Mouse (Mus musculus) granulocyte monocyte progenitor cell, adult 5-6 weeks (primary cell): ENCODE results near the gene Piwil1. TPM values are rescaled to one million over a fixed set of nuclear protein-coding genes. Genes with fewer than 3 reads are reported as not detected.
"Not testable (repeated sequence)": the region's sequence is repeated elsewhere in the genome, so short reads cannot be mapped to it uniquely, and the experiment has no call there.

Source experiments
- ATAC-seq: replicated peaks from 2 replicates; pipeline ENCODE4 v1.8.0; 2016; ENCODE audit warnings: mild to moderate bottlenecking, moderate TSS enrichment, inconsistent platforms; ENCODE audit not compliant: poor library complexity, severe bottlenecking
- total RNA-seq, 2 experiments: library from RNA; stranded (forward) in 1 of 2; stranded (reverse) in 1 of 2; fragments of 200-712, 200-1000 nt in 1 of 2; fragments of >200 nt in 1 of 2; fragmentation: Nextera tagmentation in 1 of 2; gene quantifications; 2 replicates each; pipeline ENCODE4 v1.2.3; 2014 to 2017

Gene Piwil1
- total RNA-seq, 2 experiments from 2014 or later: not detected

DNA sequence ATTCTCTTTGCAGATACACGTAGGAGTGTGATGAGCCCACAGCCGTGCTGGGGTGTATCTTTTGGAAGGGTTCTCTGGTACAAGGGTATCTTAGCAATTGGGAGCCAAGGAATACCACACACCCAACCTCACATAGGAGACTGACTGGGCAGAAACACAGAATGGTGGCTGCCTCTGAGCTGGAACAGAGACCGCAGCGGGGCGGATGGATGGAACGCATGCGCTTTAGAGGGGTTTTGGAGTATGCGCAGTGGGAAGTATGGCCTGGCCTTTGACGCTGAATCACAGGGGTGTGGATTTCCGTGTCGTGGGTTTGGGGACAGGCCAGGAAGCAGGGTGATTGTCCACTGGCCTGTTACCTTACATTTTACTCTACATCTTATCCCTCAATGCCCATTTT is 4.9 kb downstream of the Piwil1 start:
- ATAC-seq: no peak

DNA sequence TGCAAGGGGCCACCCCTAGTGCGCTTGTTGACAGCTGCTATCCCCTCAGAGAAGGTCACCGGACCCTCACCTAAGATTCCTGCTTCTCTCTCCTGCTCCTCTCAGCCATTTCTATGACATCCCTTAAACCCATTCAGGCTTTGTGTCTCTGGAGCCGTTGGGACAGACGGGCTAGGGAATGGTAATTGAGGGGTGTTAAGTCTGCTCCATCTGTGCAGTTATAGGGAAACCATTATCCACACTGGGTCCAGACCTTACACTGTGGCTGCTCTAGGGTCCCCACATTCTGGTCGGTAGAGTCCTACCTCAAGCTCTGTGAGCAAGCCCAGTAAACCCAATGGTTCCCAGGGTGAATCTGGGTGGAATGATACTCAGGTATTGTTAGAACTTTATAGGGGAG is 6.6 kb downstream of the Piwil1 start:
- no peak for ATAC-seq

DNA sequence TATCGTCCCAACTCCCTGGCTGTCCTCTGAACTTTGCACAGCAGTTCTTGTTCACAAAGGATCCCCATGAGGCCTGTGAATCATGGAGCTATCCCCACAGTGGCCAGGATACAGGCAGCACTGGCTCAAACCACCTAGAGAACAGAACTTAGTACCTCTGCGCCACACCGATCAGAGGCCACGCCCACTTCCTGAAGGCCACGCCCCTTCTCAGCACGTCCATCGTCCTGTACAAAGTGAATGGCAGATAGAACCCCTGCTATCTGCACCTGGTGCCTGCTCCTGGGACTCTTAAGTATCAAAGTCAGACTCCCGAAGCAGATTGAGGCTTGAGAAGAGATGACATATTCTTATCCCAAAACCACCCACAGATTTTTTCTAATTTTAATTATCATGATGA is 8.3 kb downstream of the Piwil1 start:
- no peak for ATAC-seq

DNA sequence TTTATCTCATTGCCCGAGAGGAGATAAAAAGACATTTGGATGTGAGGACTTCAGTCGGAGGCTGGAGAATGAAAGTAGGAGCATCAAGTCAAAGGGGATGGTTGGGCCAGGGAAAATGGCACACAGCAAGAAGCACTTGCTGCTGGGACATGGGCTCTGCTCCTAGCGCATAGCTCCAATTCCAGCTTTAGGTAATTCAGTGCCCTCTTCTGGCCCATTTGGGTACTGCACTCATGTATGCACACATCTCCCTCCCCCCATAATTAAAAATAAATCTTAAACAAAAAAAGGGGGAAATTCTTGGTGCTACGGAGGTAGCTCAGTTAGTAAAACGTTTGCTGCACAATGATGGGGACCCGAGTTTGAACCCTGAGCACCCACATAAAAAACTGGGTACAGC is 9.5 kb downstream of the Piwil1 start:
- no peak for ATAC-seq

DNA sequence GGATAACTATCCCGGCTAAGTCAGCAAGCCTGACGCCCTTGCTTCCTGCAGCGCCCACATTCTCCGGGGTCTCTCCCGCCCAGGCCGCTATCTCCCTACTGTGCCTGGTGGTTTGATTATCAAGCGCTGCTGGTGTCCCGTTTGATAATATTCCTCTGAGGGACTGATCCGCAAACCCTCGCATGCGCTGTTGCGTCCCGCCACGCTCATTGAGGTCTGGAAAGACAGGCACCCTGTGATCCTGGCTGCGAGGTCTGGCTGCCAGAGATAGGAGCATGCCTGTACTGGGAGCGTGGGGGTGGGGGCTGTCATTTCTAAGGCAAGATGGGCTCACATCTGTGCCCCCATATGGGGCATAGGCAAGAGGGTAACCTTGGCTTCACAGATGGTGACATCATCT is 12.8 kb downstream of the Piwil1 start:
- ATAC-seq: no peak

DNA sequence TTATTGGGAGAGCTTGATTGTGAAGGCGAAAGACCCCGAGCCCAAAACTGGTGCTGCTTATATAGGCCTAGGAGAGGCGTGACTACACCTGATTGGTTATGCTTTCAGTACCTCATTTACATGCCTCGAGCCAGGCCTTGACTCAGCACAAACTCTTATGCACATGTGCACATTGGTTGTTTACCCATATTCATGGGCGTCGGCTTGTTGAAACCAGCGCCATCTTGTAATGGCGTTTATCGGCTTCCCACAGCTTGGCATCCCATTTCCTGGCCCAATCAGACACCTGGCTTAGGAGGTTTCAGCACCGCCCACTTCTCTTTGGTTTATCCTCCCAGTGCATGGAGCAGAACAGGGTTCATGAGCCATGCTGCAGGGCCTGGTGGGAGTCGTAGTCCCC is 18.1 kb downstream of the Piwil1 start:
- ATAC-seq: not testable (repeated sequence)

DNA sequence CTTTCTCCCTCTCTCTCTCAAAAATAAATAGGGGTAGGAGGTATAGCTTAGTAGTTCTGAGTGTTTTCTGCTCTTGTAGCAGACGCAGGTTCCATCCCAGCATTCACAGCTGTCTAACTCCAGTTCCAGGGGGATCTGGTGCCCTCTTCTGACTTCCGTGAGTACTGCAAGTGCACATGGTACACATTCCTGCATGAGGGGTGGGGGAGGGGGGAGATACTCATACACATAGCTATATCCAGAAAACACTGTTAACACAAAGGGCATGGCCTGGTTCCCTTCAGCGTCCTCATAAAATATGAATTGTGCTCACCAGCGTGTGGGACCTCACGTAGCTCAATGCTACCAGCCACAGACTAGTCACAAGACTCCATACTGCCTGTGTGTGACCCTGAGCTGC is 27.0 kb downstream of the Piwil1 start:
- ATAC-seq: no peak

DNA sequence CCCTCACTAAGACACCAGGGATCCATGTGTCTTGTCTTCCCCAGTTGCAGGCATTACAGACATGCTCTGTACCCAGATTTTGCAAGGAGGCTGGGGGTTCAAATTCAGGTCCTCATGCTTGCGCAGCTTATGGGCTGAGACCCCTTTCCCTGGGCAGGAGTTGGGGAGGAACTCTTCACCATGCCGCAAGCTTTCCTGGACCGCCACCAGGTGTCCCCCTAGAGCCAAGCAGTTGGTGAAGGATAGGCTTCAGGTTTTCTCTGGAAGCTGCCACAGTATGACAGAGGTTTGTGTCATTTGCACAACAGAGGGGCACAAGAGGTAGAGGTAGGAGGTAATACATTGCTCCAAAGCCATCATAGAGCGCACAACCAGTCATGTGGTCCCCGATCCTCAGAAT is 28.3 kb downstream of the Piwil1 start:
- ATAC-seq: no peak

DNA sequence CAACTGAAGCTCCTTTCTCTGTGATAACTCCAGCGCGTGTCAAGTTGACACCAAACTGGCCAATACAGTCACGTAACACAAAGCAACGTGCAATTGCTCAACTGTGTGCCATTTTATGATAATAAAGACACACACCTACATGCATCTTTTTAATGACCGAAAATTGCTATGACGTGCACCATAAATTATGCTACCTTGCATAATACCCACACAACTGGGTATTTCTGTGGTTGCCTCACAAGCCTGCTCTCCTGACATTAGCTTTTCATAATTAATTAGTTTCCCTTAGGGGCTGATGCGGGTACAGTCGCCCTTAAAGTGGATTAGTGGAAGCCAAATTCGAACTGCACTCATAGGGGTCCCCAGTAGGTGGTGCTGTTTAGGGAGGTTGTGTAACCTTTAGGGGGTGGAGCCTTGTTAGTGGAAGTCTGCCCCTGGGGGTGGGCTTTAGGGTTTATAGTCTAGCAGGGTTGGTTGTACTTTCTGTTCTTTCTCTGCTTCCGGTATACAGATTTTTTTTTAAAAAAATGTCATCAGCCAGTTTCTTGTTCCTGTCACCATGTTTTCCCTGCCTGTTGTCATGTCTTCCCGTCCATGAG is 30.2 kb downstream of the Piwil1 start:
- peak; percentile 48; the same call in 1 of the 2 replicates for ATAC-seq

DNA sequence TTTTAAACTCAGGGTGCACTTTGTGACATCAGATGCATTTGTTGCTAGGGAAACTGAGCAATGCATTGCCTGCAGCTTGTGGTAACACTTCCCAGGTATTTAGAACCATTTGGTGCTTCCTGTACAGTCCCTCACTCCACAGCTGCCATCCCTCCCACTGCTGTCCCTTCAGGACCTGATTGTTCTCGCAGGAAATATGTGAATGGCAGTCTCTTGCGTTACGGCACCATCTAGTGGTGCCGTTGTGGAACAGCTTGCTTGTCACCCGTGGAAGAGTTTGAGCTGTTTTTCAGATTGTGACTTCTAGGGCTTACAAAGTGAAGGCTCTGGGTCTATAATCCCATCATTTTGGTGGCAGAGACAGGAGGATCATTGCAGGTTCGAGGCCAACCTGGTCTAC is 31.6 kb downstream of the Piwil1 start:
- peak; percentile 76 for ATAC-seq

DNA sequence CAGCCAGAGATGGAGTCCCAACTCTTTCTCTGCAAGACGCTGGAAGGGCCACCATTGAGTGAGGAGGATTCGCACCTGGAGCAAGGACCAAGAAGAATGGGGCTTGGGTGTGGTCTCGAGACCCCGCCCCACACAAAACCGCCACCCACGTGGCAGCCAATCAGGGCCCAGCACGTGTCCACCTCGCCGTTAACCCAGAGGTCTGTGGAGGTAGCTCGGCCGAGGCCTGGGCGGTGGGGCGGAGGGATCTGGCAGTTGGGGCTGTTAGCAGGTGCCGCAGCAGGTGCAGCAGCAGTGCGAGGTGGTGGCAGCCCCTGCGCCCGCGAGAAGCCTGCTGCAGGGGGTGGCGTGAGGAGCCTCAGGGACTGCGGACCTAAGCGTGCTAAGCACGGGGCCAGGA is 33.6 kb downstream of the Piwil1 start:
- ATAC-seq: no peak

DNA sequence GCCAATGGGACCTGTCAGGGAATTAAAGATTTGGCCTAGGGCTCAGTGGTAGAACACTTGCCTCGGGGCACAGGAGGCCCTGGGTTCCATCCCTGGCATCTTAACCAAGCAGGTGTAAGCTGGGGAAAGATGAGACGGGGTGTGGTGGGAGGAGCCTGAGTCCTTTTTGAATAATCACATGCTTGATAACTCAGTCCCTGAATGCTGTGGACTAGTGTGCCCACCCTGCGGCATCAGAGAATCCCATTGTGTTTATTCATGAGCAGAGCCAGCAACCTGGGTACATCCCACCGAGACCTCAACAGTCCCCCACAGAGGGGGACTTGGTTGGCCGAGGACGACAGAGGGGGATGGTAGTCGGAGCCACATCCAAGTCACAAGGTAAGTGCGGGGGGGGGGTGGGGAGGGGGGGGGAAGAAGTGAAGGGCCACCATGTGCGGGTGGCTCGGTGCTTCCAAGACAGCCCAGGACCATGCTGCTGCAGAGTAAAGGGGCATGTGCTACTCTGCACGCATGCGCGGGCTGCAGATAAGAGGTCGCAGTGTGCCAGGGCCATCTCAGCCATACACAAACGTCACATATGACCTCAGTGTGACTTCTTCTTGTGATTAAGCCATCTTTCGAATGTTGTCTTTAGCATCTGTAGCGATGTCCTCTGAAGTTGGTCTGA is 37.0 kb downstream of the Piwil1 start:
- no peak for ATAC-seq

DNA sequence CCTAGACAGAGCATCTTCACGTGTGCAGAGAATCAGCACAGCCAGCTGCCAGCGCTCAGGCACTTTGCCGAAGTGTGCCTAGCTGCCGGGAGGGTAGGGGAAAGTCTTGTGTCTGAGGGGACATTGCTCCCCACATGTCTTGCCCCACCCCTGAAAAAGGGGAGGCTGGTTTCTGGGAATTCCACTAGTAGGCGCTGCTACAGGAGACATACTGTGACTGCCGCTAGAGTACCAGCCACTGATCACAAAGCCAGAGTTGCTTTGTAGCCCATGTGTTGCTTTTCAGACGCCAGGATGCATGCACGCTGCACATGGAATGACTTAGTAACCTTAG is 37.5 kb downstream of the Piwil1 start:
- ATAC-seq: no peak

DNA sequence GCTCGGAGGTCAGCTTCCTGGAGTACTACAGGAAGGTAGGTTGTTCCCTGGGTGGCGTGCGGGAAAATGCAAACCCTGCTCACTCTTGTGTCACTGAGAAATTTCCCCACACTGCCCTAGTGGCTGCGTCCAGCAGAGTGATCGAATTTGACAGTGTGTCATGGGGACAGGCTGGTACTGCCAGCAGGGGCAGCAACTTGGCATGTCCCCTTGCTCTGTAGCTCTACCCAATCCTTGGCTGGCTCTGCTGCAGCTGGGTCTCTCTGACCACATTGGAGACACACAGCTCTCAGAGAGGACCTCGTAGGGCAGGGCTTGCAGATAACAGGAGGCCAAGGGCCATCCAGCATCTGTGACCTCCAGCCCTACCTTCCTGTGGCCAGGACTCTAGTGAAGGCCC is 42.0 kb downstream of the Piwil1 start:
- no peak for ATAC-seq

DNA sequence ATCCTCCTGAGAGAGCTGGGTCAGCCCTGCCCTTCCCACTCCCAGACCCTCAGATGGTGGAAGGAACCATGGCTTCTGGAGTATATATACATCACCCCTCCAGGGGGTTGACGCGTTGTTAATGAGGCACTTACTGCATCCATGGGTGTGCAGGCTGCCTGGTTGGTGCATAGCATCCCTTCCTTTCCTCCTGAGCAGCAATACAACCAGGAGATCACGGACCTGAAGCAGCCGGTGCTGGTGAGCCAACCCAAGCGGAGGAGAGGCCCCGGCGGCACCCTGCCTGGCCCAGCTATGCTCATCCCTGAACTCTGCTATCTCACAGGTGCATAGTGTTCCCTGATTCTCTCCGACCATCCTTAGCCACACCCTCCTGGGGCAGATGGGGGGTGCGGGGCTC is 42.9 kb downstream of the Piwil1 start:
- ATAC-seq: no peak

DNA sequence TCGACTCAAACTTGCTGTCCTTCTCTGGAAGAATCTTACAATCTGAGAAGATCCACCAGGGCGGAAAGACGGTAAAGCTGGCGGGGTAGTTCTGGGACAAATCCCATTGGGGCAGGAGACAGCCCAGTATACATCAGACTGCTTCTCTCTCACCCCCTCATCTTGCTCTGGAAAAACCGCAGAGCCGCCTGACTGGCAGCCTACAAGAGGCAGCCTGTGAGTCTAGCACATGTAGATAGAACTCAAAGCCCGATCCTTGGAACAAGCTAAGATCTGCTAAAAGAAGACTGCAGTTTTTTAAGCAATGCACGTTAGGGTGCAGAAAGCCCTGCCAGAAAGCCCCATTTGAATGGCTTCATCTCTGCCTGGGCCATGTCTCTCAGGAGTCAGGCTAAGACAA is 43.9 kb downstream of the Piwil1 start:
- no peak for ATAC-seq

DNA sequence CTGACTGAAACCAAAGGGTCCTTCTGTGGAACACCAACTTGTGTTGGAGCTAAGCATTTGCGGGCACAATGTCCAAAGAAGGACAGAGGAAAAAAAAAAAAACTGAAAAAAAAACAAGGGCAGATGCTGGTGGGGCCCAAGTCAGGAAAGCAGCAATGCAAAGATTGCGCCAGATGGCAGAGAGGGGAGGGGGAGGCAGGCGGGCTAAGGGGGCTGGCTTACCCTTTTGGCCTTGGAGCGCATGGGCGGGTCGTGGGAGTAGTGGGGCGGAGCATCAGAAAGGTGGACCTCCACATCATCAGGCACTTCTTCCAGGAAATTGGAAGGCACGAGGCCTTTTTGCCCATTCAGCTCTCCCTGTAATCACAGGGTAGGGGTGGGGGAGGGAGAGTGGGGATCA is 58.8 kb downstream of the Piwil1 start:
- no peak for ATAC-seq

DNA sequence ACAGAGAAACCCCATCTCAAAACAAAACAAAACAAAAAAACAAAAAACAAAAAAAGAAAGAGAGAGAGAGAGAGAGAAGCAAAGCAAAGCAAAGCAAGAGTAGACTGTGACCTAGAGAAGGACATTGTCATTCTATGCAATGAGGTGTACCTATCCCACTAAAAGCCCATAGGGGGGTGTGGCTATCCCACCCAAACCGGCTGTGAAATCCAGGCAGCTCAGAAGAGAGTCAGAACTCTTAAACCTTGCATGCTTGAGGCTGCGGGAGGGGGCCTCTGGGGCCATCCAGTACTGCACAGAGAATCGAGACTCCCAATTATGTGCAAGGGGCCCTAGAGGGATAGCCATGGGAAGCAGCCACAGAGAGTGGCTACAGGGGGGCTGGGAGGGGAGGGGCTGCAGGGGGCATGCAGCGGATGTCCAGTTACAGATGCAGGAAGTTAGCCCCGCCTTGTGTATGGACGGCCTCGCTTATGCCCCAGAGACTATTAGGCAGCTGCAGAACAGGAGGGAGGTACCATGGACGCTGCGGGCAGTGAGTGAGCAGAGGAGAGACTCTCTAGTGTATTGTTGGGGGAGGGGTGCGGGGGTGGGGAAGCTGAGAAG is 66.8 kb downstream of the Piwil1 start:
- ATAC-seq: no peak

DNA sequence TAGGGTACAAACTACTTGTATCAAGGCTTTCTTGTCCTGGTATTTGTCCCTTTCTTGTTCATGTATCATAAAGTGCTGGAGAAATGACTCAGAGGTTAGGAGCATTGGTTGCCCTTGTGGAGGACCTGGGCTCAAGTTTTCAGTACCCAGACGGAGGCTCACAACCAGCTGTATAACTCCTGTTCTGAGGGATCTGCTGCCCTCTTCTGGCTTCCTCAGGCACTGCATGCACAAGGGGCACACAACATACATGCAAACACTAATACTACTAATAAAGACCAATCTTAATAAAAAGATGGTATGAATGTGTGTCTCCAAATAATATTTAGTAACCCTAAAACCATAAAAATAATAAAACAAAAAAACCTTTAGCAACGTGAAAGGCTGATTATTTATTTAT is 74.1 kb downstream of the Piwil1 start:
- ATAC-seq: no peak

DNA sequence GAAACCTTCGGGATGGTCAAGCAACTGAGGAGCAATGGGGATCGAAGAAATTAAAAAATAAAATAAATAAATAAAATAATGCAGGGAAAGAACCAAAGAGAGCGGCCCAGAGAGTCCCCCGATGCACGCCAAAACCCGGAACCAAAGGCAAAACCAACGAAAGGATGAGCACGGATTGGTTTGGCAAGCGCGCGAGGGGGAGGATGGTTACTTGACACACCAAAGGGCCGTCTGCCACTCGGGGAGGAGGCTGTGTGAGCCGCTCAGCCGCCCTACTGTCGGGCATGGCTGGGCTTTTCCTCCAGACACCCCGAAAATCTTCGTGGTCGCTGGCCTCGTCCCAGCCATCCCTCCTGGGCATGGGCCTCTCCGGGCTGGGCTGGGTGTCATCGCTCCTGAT is 79.3 kb downstream of the Piwil1 start:
- no peak for ATAC-seq

DNA sequence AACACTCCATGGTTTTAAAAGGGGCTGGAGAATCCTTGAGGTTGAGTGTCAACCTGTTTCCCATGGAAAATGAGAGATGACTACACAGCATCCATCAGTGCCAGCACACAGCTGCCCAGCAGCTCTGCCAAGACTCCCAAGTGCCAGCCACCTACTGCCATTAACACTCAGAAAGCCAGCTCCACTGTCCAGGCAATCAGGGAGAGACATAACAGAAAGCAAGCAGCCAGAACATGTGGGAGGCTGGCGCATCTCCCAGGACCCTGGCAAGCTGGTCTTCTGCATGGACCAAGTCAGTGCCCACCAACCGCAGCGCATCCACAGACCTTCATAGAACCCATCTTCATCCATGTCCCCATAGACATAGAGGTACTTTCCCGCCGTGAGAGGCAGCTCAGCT is 98.3 kb downstream of the Piwil1 start:
- no peak for ATAC-seq
